Mouse (Mus musculus): Measurements from ENCODE around the gene Kcna10.

The Kcna10 gene

DNA sequence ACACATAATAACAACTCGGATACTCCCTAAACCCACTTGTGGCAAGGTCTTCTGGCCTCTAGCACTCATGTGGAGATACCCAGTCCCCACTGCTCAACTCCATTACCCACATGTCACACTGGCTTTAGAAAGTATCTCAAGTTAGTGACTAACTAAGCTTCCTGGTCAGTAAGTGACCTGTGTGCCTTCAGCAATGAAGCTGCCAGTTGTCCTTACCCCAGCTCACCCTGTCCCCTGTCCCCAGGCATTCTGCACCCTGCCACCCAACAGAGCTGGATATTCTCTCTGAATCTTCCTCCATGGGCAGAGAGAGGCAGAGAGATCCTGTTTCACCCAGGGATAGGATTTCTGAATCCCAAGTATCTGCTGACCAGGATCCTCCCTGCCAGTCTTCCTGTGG lies at the start of gene Kcna10:
Gene Kcna10, plus strand, starts transcription at position 301 of the 400 bp plus-strand sequence.
- DNase-seq: no peak

DNA sequence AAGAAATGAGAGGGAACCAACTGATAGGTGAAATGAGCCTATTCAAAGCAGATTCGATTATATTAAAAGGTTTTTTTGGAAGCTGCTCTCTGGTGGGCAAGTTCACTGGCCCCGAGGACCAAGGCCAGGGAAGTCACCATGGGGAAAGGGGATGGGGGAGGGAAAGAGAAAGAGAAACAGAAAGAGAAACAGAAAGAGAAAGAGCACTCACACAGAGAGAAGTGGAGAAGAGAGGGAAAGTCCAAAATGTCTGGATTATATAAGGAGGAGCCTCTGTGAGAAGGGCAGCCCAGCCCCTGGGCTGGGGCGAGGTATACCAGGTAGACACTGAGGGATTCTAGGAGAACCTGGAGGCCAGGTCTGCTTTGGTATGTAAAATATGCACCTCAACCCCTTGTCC lies 48.4 kb upstream of the Kcna10 start:
- no peak for DNase-seq

DNA sequence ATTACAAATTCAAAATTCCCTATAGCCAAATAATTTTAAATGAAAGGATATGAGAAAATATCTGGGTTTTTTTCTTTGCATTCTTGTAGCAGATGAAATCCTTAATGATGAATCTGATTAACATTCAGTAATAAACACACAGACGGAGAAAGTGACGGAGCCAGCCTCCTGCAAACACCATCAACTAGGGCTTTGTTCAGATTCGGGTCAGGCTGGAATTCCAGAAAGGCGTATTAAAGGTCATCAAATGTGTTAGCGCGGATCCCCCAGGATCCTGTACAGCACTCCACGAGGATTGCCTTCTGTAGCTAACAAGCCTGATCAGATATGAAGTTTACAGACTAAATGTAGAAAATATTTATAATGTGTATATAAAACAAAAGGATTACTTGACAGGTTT lies 35.7 kb upstream of the Kcna10 start:
- no peak for DNase-seq

DNA sequence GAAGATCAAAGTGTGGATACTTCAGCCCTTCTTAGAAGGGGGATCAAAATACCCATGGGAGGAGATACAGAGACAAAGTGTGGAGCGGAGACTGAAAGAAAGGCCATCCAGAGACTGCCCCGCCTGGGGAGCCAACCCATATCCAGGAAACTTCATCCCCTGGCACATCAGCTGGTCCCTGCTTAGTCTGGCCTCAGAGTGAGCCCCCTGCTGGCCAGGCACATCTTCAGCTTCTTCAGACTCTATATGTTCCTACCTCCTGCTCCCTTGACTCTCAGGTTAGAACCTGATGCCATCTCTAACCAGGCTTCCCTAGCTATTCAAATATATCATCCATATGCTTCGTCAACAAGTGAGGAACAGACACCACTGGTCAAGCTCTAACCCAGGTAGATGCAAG lies 33.9 kb upstream of the Kcna10 start:
- DNase-seq: peak; percentile 34

DNA sequence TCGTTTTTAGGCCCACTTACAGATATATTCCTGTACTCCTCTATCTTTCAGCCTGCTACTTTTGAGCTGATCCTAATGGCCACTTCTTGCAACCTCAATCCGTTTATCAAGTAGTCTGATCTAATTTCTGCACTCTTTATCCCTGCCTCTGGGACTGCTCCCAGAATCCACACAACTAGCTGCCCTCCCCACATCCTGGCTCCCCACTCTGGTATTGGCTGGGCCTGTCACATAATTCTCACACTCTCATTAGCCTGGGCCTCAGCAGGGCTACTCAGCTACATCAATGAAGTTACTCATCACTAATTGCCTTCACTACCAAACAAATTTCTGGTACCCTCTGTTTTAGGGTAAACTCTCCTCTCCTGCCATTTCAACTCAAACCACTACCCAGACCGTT lies 32.4 kb upstream of the Kcna10 start:
- DNase-seq: no peak

DNA sequence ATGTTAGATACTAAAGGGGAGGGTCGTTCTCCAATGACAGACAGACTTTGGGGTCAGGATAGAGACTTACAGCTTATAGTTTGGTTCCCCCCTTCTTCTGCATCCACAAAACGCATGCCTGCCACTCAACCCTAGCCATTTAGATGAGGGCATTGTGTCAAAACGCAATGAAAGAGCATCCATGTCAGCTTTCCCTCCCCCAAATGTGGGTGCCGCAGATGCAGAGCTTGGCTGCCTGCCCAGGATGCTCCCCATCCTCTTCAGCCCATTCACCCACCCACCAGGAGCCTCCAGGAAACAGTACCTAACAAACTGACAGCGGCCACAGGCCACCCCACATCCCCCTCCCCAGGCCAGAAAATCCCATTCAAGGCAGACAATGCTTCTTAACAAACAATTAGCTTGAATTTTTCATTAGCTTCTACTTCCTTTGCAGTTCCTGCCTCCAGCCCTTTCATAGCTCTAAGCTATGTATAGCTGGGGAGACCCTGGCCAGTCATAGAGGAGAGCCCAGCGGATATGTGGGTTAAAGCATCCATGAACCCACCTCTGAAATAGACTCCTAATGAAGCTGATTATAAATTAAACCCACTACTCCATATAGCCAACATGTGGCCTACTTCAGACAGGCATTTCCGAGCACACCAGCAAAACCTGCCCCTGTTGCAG lies 31.9 kb upstream of the Kcna10 start:
- DNase-seq: no peak

DNA sequence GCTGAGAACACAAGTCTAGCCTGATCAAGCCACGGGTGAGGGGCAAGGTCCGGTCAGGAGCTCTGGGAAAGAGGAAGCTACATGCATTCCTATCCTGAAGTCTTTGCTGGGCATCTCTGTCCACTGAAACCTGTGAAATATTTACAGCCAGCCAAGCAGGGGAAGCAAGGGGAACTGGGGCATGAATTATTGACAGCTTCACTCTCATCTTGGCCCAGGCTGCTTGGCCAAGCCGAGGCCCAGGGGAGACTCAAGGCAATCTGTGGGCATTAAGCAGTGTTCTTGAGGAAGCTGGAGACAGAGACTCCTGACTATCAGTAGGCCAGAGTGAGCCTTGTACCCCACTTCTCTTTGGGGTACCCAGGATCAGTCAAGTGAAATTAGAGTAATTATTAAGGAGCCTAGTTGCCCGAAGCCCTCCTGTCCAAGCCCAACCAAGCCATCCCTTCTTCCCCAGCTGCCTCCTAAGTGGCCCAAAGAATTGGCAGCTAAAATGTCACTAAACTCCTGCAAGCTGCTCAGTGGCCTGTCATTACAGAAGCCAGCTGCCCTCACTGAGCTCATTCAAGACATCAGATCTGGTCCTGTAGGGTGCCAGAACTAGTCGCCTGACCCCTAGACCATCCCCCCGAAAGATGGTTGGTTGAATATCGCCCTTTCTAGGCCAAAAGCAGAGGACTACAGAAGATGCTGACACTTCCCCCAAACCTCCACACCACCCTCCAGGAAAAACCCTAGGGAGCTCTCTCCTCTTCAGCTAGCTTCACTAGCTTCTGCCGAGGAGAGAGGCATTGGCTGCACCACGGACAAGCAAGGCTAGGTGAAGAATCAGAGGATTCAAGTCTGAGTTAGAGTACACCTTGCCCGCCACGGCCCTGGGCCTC lies 28.8 kb upstream of the Kcna10 start:
- peak; percentile 36 for DNase-seq

DNA sequence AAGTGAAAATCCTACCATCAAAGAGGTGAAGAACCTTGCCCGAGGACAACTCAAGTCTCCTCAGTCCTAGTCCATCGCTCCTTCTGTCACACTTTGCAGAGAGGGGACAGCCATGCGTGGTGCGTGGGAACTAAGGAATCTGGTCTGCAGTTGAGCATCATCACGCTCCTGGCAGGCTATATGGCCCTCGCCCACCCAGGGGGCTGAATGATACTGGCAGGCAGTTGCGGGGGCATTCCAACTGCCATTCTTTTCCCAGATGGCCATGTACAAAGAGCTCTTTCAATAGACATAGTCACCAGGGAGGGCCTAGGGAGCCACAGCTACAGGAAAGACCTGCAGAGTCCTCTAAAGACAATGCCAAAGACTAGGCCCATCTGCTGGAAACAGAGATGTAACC lies 24.0 kb upstream of the Kcna10 start:
- no peak for DNase-seq

DNA sequence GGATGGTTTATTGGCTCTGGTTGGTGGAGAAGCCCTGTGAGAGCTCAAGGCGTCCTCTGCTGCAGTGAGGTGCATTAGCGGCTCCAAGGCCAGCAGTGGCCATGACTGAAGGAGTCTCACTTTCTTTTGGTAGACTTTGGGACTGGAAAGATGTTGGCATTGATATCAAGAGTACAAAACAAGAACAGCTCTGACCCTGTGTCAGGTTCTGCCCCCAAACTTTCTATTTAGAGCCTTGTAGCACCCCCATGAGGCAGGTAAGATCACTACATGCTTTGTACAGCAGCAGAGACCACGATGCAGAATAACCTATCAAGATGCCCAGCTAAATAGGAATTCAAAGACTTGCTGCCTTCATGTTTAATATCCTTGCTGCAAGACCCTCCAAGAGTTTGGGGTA lies 23.4 kb upstream of the Kcna10 start:
- no peak for DNase-seq

DNA sequence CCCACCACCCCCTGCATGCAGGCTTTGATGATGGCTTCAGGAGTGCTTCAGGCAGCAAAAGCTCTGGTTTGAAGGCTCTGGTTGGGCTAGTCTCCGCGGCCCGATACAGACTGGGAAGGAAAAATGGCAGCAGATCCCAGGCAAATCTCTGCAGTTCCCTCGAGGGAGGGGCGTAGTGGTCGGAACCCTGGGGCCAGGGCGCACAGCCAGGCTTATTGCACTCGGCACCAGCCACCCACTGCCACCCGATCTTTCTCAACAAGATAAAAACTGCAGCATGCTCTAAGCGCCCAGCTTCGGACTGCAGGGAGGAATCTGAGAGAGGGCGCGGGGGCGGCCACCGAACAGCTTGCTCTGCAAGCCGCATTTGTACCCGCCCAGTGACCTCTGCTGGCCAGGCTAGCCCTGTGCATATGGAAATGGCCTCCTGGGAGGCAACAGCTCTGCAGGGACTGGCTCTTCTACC lies 23.0 kb upstream of the Kcna10 start:
- DNase-seq: no peak

DNA sequence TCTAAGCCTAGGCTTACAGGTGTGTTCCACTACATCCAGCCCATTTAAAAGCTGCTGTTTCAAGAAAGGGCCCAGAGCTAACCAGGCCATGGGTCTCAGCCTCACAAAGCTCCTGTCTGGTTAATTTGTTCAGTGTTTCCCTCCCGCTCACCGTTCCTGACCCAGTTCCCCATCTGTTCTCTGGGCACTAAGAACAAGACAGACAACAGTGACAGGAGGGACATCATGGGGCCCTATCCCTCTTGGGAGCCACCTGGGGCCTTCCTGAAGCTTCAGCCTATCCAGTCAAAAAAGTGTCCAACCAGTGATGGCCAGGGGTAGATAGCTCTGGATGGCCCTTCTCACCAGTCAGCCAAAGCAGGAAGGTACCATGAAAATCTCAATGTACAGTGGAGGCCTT lies 20.1 kb upstream of the Kcna10 start:
- no peak for DNase-seq

DNA sequence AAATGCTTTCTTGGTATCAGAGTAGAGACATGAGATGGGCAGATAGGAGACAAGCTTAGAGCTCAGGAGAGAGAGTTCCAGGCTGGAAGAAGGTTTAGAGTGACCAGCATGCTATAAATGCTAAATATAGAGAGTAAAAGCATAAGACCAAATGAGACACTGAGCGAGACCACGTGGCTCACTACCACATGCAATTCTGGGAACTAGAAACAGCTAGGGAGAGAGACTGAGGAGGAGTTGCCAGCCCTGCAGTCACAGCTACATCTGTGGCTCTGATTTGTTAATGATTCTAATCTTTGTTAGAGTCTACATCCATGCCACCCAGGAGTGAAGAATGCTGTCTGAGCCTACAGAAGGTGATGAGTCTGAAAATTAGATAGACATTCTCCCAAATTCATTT lies 13.3 kb upstream of the Kcna10 start:
- DNase-seq: no peak

DNA sequence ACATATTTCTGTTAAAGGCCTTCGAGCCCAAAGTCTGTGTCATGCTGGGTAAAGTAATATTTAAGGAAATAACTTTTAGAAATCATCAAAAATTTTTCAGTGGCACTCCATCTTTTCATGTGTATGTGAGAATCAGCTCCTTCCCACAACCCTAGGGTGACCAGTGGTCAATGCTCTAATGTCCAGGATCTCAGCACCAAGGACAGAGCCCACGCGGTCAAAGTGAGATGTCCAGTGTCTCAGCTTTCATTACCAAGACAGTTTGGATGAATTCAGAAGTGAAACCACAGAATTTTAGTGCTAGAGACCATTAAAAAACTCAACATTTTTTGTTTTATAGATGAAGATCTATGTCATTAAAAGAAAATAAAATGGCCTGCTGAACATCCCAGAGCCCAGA lies 10.9 kb upstream of the Kcna10 start:
- no peak for DNase-seq

DNA sequence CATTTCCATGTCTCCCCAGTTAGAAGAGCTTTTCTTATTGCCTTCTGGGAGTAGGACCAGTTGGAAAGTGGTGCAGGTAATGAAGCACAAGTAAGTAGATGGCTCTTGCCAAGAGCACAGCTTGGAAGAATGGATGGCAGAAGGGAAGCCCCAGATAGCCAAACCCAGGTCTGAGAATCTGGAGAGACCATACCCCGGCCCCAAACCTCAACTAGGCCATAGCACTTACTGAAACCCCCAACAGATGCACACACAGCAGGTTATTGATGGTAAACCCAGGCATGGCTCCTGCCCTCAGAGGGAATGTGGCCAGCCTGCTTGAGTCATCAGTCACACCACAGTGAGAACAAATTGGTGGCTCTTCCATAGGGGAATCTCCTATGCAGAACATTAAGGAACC lies 10.3 kb upstream of the Kcna10 start:
- no peak for DNase-seq

DNA sequence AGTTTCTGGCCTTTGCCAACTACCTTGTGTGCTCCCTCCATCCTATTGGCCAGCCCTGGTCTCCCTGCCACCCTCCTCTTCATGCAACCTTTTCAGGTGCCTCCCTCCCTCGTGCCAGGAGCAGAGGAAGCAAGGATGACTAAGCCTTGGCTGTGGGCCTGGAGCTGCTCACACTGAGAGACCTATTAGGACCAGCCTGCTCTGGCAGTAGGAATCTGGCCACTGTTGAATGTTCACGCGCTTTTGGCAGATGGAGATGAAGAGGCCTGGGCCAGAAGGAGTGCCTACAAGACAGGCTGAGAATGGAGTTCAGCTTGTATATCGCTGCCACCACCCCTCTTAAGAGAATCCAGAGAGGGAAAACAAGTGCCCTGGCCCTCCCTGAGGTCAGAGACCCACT lies 7.4 kb upstream of the Kcna10 start:
- no peak for DNase-seq

DNA sequence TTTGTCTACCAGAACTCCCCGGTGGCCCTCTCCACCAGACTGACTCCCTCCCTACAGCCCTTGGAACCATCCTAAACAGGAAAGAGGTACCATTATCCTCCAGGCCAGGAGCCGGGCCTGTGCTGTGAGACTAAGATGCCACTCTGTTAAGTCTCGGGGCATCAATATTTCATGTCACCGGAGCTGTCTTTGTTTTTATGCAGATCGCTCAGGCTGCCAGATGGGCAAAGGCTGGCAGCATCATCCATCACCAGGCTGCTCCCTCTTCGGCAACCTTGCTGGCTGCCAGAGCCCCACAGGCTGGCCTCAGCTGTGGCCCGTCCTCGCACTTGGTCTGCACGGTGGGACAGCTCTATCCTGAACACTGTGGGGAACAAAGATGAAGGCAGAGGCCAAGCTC lies 6.4 kb upstream of the Kcna10 start:
- DNase-seq: no peak

DNA sequence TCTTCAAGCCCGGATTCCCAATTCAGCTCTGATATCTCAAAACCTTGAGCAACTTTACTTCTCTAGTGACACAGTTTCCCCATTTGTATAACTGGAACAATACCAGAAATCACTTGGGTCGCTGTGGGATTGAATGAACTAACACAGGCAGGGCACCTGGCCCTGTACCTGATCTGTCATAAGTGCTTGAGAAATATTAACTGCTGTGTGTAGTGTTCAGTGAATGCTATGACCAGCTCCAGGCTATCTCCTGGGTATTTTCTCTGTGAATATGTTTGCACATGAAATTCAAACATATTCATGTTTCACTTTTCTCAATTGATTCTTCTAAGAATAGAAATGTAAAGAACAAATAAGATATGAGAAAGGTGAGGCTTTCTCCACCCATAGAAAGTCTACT lies 2.0 kb upstream of the Kcna10 start:
- no peak for DNase-seq

DNA sequence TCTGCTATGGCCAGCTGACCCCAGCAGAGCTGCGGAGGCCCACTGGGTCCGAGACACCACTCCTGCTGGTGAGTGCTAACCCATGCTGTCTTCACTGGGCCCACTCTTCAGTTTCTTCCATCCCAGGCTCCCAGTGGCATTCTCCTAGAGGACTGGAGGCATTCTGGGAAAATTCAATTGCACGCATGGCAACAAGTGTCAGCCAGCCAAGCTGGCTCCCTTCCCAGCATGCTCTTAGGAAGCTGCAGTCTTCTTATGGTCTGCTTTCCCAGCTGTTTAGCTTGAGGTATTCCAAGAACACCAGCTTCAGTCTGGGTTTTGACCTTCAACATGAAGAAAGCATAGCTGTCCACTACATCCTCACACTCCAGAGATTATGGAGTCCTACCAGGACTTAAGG lies 322 bp downstream of the Kcna10 start:
- no peak for DNase-seq

DNA sequence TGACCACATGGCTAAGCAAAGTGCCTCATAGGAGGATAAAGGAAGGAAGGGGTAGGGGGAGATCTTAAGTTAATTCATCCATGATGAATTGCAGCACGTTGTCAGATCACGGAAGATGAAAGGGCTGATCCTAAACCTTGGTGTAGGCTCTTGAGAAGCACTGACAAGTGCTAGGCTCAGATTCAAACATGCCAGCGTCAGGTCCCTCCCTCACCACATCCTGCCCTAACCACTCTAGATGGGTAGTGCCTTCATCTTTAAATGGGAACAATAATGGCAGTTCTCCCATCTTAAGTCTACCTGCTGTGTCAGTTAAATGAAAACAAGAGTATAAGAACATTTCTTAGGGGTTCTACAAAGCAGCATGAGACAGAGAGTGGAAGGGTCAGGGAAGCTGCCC lies 2.7 kb downstream of the Kcna10 start:
- DNase-seq: no peak

DNA sequence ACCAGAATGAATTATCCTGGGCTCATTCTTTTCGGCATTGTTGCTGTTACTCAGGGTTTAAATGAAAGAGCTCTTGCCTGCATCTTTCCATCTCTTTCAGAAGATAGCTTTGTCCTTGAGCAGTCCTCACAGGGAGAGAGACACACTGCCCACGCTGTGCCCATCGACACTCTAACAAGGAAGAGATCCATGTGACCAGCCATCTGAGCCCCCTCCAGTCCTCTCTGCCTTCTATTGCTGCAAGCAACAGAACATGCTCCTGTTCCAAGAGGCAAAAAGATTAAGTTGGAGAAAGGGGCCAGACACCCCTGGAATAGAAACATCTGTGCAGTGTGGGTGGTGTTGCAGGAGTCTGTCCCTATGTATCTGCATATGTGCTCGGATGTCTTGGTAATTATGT lies 4.2 kb downstream of the Kcna10 start:
- DNase-seq: no peak

DNA sequence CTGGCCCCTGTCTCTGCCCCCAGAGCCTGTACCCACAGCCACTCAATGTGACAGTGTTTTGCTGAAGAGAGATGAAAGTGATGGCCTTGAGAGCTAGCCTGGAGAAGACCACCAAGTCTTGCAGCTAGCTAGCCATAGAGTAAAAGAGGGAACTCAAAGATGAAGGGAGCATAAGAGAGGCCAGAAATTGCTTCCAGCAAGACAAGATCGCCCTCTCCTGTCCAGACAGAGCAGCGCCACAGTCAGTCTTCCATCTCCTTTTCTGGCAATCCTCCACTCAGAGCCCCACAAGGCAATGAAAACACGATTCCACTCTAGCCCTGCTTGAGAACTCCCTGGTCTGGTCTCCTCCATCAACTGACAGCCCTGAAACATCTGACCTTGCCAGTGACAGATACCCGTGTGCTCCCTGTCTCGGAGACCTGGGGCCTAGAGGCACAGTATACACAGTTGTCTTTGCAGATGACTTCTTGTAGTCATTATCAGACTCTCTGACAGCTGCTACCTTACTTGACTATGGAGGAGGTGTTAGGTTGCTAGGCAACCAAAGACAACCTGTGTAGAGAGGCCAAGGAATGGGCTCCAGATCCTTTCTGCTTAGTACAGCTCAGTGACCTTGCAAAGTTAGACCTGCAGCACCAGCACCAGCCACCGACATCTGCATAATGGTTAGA lies 5.5 kb downstream of the Kcna10 start:
- peak; percentile 25 for DNase-seq

DNA sequence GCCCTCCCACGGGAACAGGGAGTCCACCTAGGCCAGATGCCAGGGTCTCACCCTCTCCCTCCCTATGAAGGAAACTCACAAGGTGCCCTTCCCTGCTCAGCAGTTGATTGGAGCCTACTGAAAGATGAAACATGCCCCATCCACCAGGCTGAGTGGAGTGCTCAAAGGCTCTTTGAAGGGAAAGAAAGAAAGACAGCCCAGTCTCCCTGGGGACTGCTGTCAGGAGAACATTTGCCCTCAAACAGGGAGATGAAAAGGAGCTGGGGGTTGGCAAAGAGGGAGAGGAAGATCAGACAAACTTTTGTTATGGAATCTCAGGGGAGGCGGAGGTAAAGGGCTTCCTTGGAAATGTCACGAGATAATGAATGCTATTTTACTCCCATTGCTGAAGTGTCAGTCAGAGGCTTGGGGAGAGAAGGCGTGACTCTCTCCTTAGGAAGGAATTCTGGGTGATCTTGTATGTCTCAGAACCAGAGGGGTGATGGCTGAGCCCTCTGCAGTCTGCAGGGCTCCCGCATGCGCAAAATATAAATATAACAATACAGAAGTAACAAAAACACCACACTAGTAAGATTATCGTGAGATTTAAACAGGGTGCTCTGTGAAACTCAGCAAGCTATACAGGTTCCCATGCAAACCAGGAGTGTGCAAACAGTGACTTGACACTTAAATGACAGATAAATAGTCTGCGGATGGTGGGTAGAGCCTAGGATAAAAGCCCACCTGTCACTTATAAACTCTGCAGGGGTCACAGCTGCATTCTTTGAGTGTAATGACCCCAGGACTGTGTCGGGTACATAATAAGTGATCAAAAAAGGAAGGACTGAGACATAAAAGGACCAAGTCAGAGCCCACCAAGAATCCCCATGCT lies 18.7 kb downstream of the Kcna10 start:
- DNase-seq: no peak

DNA sequence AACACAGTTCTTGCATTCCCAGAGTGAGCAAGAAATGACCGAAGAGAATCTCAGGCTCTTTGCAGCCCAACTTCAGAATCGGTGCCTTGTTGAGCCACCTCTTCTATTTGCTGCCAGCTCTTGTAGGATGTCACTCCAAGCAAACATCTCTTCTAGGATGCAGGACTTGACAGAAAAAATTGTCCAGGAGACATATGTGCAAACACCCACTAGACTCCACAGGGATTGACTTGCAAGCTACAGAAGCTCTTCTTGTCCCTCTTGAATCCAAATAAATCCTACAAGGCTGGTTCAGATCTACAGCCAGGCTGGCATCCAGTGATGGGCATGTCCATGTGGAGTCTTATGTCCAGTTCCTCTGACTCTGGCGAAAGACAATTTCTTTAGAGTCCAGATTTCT lies 21.6 kb downstream of the Kcna10 start:
- DNase-seq: no peak
